Mouse (Mus musculus): ENCODE data around the gene Fam234a. TPM values are rescaled to one million over a fixed set of nuclear protein-coding genes. Genes with fewer than 3 reads are reported as not detected.
"Not testable (repeated sequence)": the region's sequence is repeated elsewhere in the genome, so short reads cannot be mapped to it uniquely, and the experiment has no call there.

The Fam234a gene
- polyA plus RNA-seq, 1 experiment from 2014 or later: 21.3 TPM

GRCm38 (mm10) chr17:26201998-26202397, 42.0 kb downstream of the Fam234a start:
- no peak overlapping the region for H3K4me2 ChIP-seq (ENCODE audit: low read depth, low read length, severe bottlenecking)
- no peaks in the 10 kb centered on the region for H3K36me3 ChIP-seq (ENCODE audit: control insufficient read depth, insufficient read depth, low read length)
- ATAC-seq (replicated peaks; ENCODE audit: low FRiP score): no peak

GRCm38 (mm10) chr17:26200831-26201705, 43.0 kb downstream of the Fam234a start:
- under 1% methylated on average over 82 of the region's 92 CpGs for WGBS
- Histone ChIP-seq H3K27ac (ENCODE audit: low read depth, low read length) (no peak overlapping the region), H3K4me1 (replicated peaks; ENCODE audit: control insufficient read depth, insufficient read depth, low read length) (peaks cover 17% of the 10 kb centered on the region), H3K27me3 (ENCODE audit: control insufficient read depth, insufficient read depth, low read length) (peaks cover 44% of the 10 kb centered on the region), H3K9ac (ENCODE audit: low read length) (peak overlapping the region; percentile 54), H3K36me3 (ENCODE audit: control insufficient read depth, insufficient read depth, low read length) (no peaks in the 10 kb centered on the region), H3K4me3 (ENCODE audit: low read depth, low read length) (peak overlapping the region; percentile 53), H3K9me3 (ENCODE audit: control insufficient read depth, low read length) (no peaks in the 10 kb centered on the region), H3K4me2 (ENCODE audit: low read depth, low read length, severe bottlenecking) (peak overlapping the region; percentile 83)
- ATAC-seq (replicated peaks; ENCODE audit: low FRiP score) (peak; percentile 59; the same call in 1 of the 2 replicates), DNase-seq (ENCODE audit: low spot score) (peak; percentile 58)

More at GRCm38 (mm10) chr17:26201998-26202397, 42.0 kb downstream of the Fam234a start:
- Histone ChIP-seq H3K4me1 (replicated peaks; ENCODE audit: control insufficient read depth, insufficient read depth, low read length) (peaks cover 17% of the 10 kb centered on the region), H3K27ac (ENCODE audit: low read depth, low read length) (no peak overlapping the region), H3K9me3 (ENCODE audit: control insufficient read depth, low read length) (no peaks in the 10 kb centered on the region), H3K27me3 (ENCODE audit: control insufficient read depth, insufficient read depth, low read length) (peaks cover 44% of the 10 kb centered on the region), H3K4me3 (ENCODE audit: low read depth, low read length) (no peak overlapping the region), H3K9ac (ENCODE audit: low read length) (no peak overlapping the region)
- DNase-seq (ENCODE audit: low spot score): no peak

GRCm38 (mm10) chr17:26198892-26199291, 45.1 kb downstream of the Fam234a start, which contains the start of gene Pdia2:
Gene Pdia2 (minus strand): TSS chr17:26199087.
- ATAC-seq (replicated peaks; ENCODE audit: low FRiP score) (no peak), DNase-seq (ENCODE audit: low spot score) (no peak)
- Histone ChIP-seq H3K27ac (ENCODE audit: low read depth, low read length) (no peak within 1 kb of the TSS), H3K4me3 (ENCODE audit: low read depth, low read length) (no peak within 1 kb of the TSS), H3K4me2 (ENCODE audit: low read depth, low read length, severe bottlenecking) (0 out of 2 replicates have a peak within 1 kb of the TSS, but pooled peaks have one; percentile 5), H3K9ac (ENCODE audit: low read length) (no peak within 1 kb of the TSS), H3K9me3 (ENCODE audit: control insufficient read depth, low read length) (no peaks in the 10 kb centered on the region), H3K4me1 (replicated peaks; ENCODE audit: control insufficient read depth, insufficient read depth, low read length) (peaks cover 17% of the 10 kb centered on the region), H3K36me3 (ENCODE audit: control insufficient read depth, insufficient read depth, low read length) (no peaks in the 10 kb centered on the region; the same call in 1 of the 2 replicates), H3K27me3 (ENCODE audit: control insufficient read depth, insufficient read depth, low read length) (peaks cover 42% of the 10 kb centered on the region)
- 74% methylated on average over 4 of the region's 4 CpGs for WGBS

DNA sequence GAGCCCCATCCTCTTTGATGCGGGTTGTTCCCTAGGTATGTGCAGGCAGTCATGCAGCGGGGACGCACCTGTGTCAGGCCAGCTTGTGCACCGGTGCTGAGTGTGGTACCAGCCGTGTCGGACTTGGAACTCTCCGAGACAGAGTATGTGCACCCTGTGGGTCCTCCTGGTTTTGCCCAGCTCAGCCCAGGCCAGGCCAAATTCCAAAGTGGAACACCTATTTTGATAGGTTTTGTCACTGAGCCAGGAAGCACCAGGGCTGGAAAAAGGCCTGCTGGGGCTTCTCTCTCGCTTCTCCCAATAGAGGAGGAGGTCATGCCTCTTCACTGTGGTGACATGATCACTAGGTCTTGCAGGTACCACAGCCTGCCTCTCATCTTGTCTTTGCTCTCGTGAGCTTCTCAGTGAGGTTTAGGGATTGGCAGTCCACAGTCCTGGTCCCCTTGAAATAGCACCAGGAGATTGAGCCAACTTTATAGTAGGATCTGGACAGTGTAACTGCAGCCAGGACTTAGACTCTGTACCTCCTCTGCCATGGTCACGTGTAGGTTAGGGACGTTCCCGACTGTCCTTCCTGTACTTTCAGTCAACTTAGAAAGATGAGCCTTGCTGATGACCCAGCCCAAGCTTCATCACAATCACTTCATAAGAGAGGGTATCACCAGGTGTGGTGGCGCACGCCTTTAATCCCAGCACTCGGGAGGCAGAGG, 51.4 kb downstream of the Fam234a start:
- H3K27me3 ChIP-seq (ENCODE audit: control insufficient read depth, insufficient read depth, low read length): no peaks in the 10 kb centered on the region
- no peaks in the 10 kb centered on the region for H3K4me1 ChIP-seq (replicated peaks; ENCODE audit: control insufficient read depth, insufficient read depth, low read length)
- no peak overlapping the region for H3K4me2 ChIP-seq (ENCODE audit: low read depth, low read length, severe bottlenecking)
- no peak overlapping the region for H3K9ac ChIP-seq (ENCODE audit: low read length)
- no peaks in the 10 kb centered on the region for H3K9me3 ChIP-seq (ENCODE audit: control insufficient read depth, low read length)
- no peak overlapping the region for H3K4me3 ChIP-seq (ENCODE audit: low read depth, low read length)
- ATAC-seq (replicated peaks; ENCODE audit: low FRiP score): no peak
- WGBS: 95% methylated on average over 15 of the region's 15 CpGs
- H3K36me3 ChIP-seq (ENCODE audit: control insufficient read depth, insufficient read depth, low read length): peaks cover 11% of the 10 kb centered on the region
- DNase-seq (ENCODE audit: low spot score): no peak
- H3K27ac ChIP-seq (ENCODE audit: low read depth, low read length): no peak overlapping the region

DNA sequence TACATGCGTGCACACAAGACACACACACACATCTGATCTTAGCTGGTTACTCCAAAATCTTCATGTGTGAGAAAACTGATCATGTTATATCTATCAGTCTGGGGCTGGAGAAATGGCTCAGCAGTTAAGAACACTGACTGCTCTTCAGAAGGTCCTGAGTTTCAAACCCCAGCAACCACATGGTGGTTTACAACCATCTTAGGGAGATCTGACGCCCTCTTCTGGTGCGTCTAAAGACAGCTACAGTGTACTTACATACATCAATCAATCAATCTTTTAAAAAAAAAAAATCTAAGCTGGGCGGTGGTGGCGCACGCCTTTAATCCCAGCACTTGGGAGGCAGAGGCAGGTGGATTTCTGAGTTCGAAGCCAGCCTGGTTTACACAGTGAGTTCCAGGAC, 52.6 kb downstream of the Fam234a start:
- H3K9ac ChIP-seq (ENCODE audit: low read length); ATAC-seq (replicated peaks; ENCODE audit: low FRiP score); H3K4me3 ChIP-seq (ENCODE audit: low read depth, low read length); H3K4me1 ChIP-seq (replicated peaks; ENCODE audit: control insufficient read depth, insufficient read depth, low read length); H3K4me2 ChIP-seq (ENCODE audit: low read depth, low read length, severe bottlenecking); H3K27me3 ChIP-seq (ENCODE audit: control insufficient read depth, insufficient read depth, low read length); H3K9me3 ChIP-seq (ENCODE audit: control insufficient read depth, low read length); H3K27ac ChIP-seq (ENCODE audit: low read depth, low read length); DNase-seq (ENCODE audit: low spot score): not testable (repeated sequence)
- 90% methylated on average over 7 of the region's 7 CpGs for WGBS
- peaks cover 15% of the 10 kb centered on the region for H3K36me3 ChIP-seq (ENCODE audit: control insufficient read depth, insufficient read depth, low read length)

DNA sequence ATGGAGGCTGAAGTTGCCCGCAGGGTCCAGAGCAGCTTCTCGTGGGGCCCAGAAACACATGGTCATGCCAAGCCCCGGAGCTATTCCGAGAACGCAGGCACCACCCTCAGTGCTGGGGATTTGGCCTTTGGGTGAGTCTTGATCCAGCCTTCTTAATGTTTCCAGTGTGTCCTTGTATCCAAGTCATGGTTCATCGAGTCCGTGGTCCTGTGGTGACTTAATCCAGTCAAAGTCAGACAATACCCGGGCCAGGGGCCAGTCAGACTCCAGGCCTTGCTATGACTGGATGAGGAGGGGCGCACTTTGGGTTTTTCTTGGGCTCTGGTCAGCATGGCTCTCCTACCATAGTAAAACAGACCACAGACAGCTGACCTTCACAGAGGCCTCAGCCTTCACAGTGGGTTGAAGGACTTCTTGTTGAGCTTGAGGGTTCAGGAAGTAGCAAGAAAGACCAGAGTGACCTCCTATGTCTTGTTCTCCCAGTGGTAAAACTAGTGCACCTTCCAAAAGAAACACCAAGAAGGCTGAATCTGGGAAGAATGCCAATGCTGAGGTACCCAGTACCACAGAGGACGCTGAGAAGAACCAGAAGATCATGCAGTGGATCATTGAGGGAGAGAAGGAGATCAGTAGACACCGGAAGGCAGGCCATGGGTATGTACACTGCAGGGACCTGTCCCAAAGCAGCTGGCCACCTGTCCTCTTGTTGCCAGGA, 55.8 kb downstream of the Fam234a start:
- H3K36me3 ChIP-seq (ENCODE audit: control insufficient read depth, insufficient read depth, low read length): peaks cover 13% of the 10 kb centered on the region
- ATAC-seq (replicated peaks; ENCODE audit: low FRiP score) (no peak), DNase-seq (ENCODE audit: low spot score) (no peak)
- H3K27ac ChIP-seq (ENCODE audit: low read depth, low read length): no peak overlapping the region
- H3K4me3 ChIP-seq (ENCODE audit: low read depth, low read length): no peak overlapping the region
- no peaks in the 10 kb centered on the region for H3K4me1 ChIP-seq (replicated peaks; ENCODE audit: control insufficient read depth, insufficient read depth, low read length)
- no peaks in the 10 kb centered on the region for H3K27me3 ChIP-seq (ENCODE audit: control insufficient read depth, insufficient read depth, low read length)
- WGBS: 92% methylated on average over 11 of the region's 11 CpGs
- H3K4me2 ChIP-seq (ENCODE audit: low read depth, low read length, severe bottlenecking): no peak overlapping the region
- no peaks in the 10 kb centered on the region for H3K9me3 ChIP-seq (ENCODE audit: control insufficient read depth, low read length)
- no peak overlapping the region for H3K9ac ChIP-seq (ENCODE audit: low read length)

GRCm38 (mm10) chr17:26187592-26187991, 56.5 kb downstream of the Fam234a start:
- Histone ChIP-seq H3K4me1 (replicated peaks; ENCODE audit: control insufficient read depth, insufficient read depth, low read length) (no peaks in the 10 kb centered on the region), H3K9ac (ENCODE audit: low read length) (no peak overlapping the region), H3K4me2 (ENCODE audit: low read depth, low read length, severe bottlenecking) (no peak overlapping the region), H3K9me3 (ENCODE audit: control insufficient read depth, low read length) (no peaks in the 10 kb centered on the region), H3K27me3 (ENCODE audit: control insufficient read depth, insufficient read depth, low read length) (no peaks in the 10 kb centered on the region), H3K4me3 (ENCODE audit: low read depth, low read length) (no peak overlapping the region), H3K36me3 (ENCODE audit: control insufficient read depth, insufficient read depth, low read length) (peaks cover 11% of the 10 kb centered on the region), H3K27ac (ENCODE audit: low read depth, low read length) (no peak overlapping the region)
- ATAC-seq (replicated peaks; ENCODE audit: low FRiP score) (no peak), DNase-seq (ENCODE audit: low spot score) (no peak)
- 96% methylated on average over 5 of the region's 5 CpGs for WGBS

DNA sequence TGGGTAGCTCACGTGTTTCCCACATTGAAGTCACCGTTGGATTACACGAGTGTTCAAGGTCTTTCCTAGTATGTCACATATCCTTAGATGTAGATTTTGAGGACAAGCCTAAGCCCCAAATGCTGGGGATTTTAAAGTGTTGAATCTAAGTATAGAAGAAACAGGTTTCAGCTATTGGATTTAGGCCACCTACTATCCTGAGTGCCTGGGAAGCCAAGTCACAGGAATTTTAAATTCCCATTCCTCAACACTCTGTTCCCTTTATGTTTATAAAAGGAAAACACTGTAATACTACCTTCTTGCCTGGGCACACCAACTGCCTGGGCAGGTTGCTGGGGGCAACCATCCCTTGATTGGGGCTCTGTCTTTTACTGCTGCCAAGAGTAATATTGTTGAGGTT, 62.9 kb downstream of the Fam234a start:
- ATAC-seq (replicated peaks; ENCODE audit: low FRiP score): no peak

More for the DNA sequence above, 62.9 kb downstream of the Fam234a start:
- no peak for DNase-seq (ENCODE audit: low spot score)
- H3K9me3 ChIP-seq (ENCODE audit: control insufficient read depth, low read length): no peaks in the 10 kb centered on the region
- no peak overlapping the region for H3K9ac ChIP-seq (ENCODE audit: low read length)
- no peaks in the 10 kb centered on the region for H3K4me1 ChIP-seq (replicated peaks; ENCODE audit: control insufficient read depth, insufficient read depth, low read length)
- 94% methylated on average over 3 of the region's 3 CpGs for WGBS
- peaks cover 2% of the 10 kb centered on the region; the same call in 1 of the 2 replicates for H3K36me3 ChIP-seq (ENCODE audit: control insufficient read depth, insufficient read depth, low read length)
- H3K4me2 ChIP-seq (ENCODE audit: low read depth, low read length, severe bottlenecking): no peak overlapping the region
- H3K27me3 ChIP-seq (ENCODE audit: control insufficient read depth, insufficient read depth, low read length): no peaks in the 10 kb centered on the region
- H3K27ac ChIP-seq (ENCODE audit: low read depth, low read length): no peak overlapping the region
- no peak overlapping the region for H3K4me3 ChIP-seq (ENCODE audit: low read depth, low read length)
